Mouse (Mus musculus) heart, postnatal 0 days (tissue): Measurements from ENCODE around the gene Polr2h. TPM values are rescaled to one million over a fixed set of nuclear protein-coding genes. Genes with fewer than 3 reads are reported as not detected.

Source experiments
- ATAC-seq: fragments of 200-750 bp; cut with Nextera tagmentation; 2 replicates; pipeline ENCODE4 v1.8.0; 2017; ENCODE audit warnings: low read depth, moderate number of reproducible peaks, moderate library complexity; ENCODE audit not compliant: insufficient read depth
- DNase-seq: peaks from one replicate; pipeline ENCODE4 v3.0.0-alpha.2; 2016; ENCODE audit warnings: low spot score
- H3K27ac ChIP-seq: fragments of 300-500 bp; sonication (generic); 2 replicates; pipeline ENCODE4 v1.5.1; 2014; ENCODE audit warnings: low read depth, mild to moderate bottlenecking
- H3K27me3 ChIP-seq: fragments of 300-500 bp; sonication (generic); 2 replicates; pipeline ENCODE4 v1.6.1; 2014; ENCODE audit warnings: low read length, mixed read lengths; ENCODE audit not compliant: control insufficient read depth, insufficient read depth
- H3K36me3 ChIP-seq: fragments of 300-500 bp; sonication (generic); replicated peaks from 2 replicates; pipeline ENCODE4 v1.6.1; 2014; ENCODE audit warnings: low read length, mixed read lengths; ENCODE audit not compliant: control insufficient read depth, insufficient read depth
- H3K4me1 ChIP-seq: fragments of 300-500 bp; sonication (generic); 2 replicates; pipeline ENCODE4 v1.6.1; 2014; ENCODE audit warnings: antibody characterized with exemption; ENCODE audit not compliant: control insufficient read depth, insufficient read depth
- H3K4me2 ChIP-seq: fragments of 300-500 bp; sonication (generic); 2 replicates; pipeline ENCODE4 v1.6.1; 2014; ENCODE audit warnings: low read depth, mild to moderate bottlenecking, low read length, moderate library complexity
- H3K4me3 ChIP-seq: fragments of 300-500 bp; sonication (generic); 2 replicates; pipeline ENCODE4 v1.5.1; 2014; ENCODE audit warnings: low read depth, low read length
- H3K9ac ChIP-seq: fragments of 300-500 bp; sonication (generic); replicated peaks from 2 replicates; pipeline ENCODE4 v1.6.1; 2014; ENCODE audit warnings: low read depth, low read length, mixed read lengths
- H3K9me3 ChIP-seq: fragments of 300-500 bp; sonication (generic); replicated peaks from 2 replicates; pipeline ENCODE4 v1.6.1; 2016; ENCODE audit warnings: low read length; ENCODE audit not compliant: control insufficient read depth
- CTCF ChIP-seq: IDR thresholded peaks from 2 replicates; pipeline ENCODE4 v1.5.1; 2016; ENCODE audit warnings: antibody characterized with exemption, control low read depth, low read depth
- EP300 ChIP-seq: IDR thresholded peaks from 2 replicates; pipeline ENCODE4 v1.6.1; 2016; ENCODE audit warnings: antibody characterized with exemption, low read depth
- WGBS: fragments of 180-500 bp; shearing (Covaris S2); extraction: QIAGEN DNeasy Blood & Tissue Kit; methylation state at CpG from one replicate; pipeline ENCODE4 v1.1.7; 2014; 5-methylcytosine and 5-hydroxymethylcytosine counted together
- polyA plus RNA-seq: library from polyadenylated mRNA; unstranded; fragments of >200 nt; fragmentation: Nextera tagmentation; extraction: Ambion mirVana; gene quantifications from 2 replicates; pipeline ENCODE4 v1.2.1, GENCODE M21; 2015
- total RNA-seq: library from RNA; depleted of rRNA; stranded (reverse); fragments of >200 nt; gene quantifications from 2 replicates; pipeline ENCODE4 v1.2.3, GENCODE M21; 2014; ENCODE audit warnings: low replicate concordance

The Polr2h gene
- total and polyA plus RNA-seq, 2 experiments from 2014 or later = 8.6 to 35.7 TPM

DNA sequence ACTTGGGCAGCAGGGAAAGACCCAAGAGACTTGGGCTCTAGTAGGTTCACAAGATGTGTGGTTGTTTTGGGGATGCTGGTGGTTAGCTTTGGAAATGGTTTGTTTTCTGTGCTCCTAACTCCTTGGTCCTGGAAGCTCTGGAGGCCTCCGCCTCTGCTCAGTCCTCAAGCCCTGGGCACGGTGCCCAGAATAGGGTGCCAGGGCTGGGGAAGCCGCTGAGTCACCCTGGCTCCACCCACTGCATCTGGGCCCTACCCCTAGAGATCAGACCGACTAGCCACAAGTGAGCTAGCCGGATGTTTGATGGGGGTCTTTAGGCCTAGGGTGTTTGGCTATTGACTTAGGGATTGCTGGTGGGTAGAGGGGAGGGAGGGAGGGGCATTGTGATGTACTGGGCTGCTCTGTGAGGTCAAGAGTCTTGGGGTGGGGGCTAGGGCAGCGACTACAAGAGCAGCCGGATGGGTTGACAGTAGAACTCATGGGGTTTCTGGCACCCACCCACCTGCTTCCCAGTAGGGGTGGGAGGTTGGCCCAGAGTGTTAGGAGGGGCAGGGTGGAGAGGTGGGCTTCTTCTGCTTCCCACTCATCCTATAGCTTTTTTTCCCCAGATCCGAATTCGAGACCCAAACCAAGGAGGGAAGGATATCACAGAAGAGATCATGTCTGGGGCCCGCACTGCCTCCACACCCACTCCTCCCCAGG lies 39.3 kb upstream of the Polr2h start:
- peak; percentile 78 for ATAC-seq
- Histone ChIP-seq H3K27me3 (no peaks in the 10 kb centered on the region), H3K4me1 (peaks cover 26% of the 10 kb centered on the region)

DNA sequence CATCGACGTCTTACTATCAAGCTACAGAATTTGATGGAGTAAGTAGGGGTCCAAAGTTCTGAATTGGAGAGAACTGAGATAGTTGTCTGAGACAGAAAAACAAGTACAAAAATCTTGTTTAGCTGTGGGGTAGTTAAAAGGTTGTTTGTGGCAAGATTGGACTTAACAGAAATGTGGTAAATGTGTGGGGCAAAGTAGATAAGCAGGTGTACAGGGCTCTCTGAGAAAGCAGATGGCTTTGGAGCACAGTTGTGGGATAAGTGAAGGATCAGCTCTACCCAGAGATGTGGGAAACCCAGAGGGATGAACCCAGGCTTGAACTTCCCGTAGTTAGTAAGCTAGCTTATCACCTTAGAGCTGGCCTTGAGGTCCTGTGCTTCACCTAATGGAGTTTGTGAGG lies 26.7 kb upstream of the Polr2h start:
- WGBS = 74% methylated on average over 3 of the region's 3 CpGs
- ATAC-seq = no peak
- Histone ChIP-seq H3K27me3 (no peaks in the 10 kb centered on the region), H3K4me3 (no peak overlapping the region), H3K4me2 (no peak overlapping the region), H3K4me1 (peaks cover 15% of the 10 kb centered on the region), H3K9me3 (no peaks in the 10 kb centered on the region), H3K27ac (no peak overlapping the region), H3K36me3 (peaks cover 61% of the 10 kb centered on the region), H3K9ac (no peak overlapping the region)
- no peak for DNase-seq
- TF ChIP-seq CTCF (no peak), EP300 (no peak)

More for the DNA sequence above, 39.3 kb upstream of the Polr2h start:
- H3K27ac ChIP-seq = peak overlapping the region; percentile 35; the same call in 1 of the 2 replicates
- H3K9me3 ChIP-seq = no peaks in the 10 kb centered on the region
- TF ChIP-seq CTCF (no peak), EP300 (no peak)
- peak; percentile 67 for DNase-seq
- 48% methylated on average over 10 of the region's 10 CpGs for WGBS
- no peak overlapping the region for H3K4me3 ChIP-seq
- H3K9ac ChIP-seq = no peak overlapping the region
- no peak overlapping the region for H3K4me2 ChIP-seq
- H3K36me3 ChIP-seq = peaks cover 86% of the 10 kb centered on the region

DNA sequence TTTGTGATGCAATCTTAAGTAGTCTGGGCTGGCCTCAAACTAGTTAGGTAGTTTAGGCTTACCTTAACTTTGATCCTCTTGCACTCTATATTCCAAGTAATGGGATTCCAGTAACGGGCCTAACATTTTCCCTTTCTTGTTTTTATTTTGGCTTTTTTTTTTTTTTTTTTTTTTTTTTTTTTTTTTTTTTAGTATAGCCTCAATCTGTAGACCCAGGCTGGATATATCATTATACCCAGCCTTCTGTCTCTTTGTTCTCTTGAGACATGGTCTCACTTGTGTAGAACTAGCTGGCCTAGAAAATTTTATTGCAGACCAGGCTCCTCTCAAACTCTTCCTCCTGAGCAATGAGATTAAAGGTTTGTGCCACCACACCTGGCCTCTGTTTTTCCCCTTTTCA lies 25.8 kb upstream of the Polr2h start:
- peaks cover 52% of the 10 kb centered on the region for H3K36me3 ChIP-seq
- H3K4me1 ChIP-seq = peaks cover 18% of the 10 kb centered on the region
- H3K27ac ChIP-seq = no peak overlapping the region
- H3K9ac ChIP-seq = no peak overlapping the region
- H3K4me2 ChIP-seq = no peak overlapping the region
- DNase-seq (no peak), ATAC-seq (no peak)
- no peak overlapping the region for H3K4me3 ChIP-seq
- H3K27me3 ChIP-seq = no peaks in the 10 kb centered on the region
- no peaks in the 10 kb centered on the region for H3K9me3 ChIP-seq
- 78% methylated on average over 1 of the region's 1 CpGs for WGBS
- TF ChIP-seq CTCF (no peak), EP300 (no peak)

DNA sequence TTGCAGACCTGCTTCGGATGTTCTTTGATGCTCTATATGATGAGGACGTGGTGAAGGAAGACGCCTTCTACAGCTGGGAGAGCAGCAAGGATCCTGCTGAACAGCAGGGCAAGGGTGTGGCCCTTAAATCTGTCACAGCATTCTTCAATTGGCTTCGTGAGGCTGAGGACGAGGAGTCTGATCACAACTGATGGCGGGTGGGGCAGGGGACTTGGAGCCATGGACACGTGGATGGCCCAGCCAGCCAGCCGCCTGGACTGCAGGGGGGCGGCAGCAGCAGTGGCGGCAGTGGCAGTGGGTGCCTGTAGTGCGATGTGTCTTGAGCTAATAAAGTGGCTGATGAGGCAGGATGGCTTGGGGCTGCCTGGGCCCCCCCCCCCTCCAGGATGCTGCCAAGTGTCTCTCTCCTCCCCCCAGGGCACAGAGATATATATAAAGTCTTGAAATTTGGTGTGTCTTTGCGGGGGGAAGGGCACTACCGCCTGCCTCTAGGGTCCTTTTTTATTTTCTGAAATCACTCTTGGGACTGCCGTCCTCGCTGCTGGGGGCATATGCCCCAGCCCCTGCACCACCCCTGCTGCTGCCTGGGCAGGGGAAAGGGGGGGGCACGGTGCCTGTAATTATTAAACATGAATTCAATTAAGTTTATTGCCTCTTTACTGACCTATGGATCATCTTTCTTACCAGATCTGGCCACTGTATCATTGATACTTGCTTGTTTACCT lies 25.1 kb upstream of the Polr2h start:
- Histone ChIP-seq H3K4me1 (peaks cover 18% of the 10 kb centered on the region), H3K4me3 (no peak overlapping the region), H3K36me3 (peaks cover 45% of the 10 kb centered on the region), H3K9me3 (no peaks in the 10 kb centered on the region), H3K27ac (no peak overlapping the region), H3K4me2 (no peak overlapping the region), H3K9ac (no peak overlapping the region), H3K27me3 (no peaks in the 10 kb centered on the region)
- no peak for DNase-seq
- WGBS = 52% methylated on average over 16 of the region's 16 CpGs
- TF ChIP-seq CTCF (no peak), EP300 (no peak)
- ATAC-seq = no peak

DNA sequence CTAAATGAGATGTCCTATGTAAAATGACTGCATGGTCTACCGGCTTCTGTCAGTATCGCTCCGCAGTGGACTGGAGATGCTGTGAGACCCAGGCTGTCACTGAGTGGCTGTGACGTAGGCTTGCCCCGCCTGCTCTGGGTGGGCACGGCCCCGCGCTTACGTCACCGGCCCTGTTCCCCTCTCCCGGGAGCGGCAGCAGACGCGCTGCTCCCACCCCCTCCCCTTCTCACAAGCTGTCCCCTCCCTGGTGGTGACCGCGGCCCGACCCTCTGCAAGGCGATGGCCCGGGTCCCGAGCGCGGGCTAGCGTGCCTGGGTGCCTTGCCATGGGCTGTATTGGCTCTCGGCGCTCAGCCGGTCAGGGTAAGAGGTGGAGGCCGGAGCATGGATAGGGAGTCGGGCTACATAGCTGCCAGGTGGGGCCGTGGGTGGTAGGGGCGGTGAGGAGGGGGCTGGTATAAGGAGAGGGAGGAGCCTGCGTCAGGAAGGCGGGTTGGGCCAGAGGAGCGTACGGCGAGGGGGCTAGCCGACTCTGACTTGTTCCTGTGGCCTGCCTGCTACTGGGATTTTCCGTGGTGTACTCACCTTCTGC lies 24.3 kb upstream of the Polr2h start, which contains the start of gene Fam131a:
Gene Fam131a (plus strand): TSS at position 131 of the 591 bp plus-strand sequence.
- WGBS = 0% methylated on average over 37 of the region's 37 CpGs
- peak; percentile 89 for ATAC-seq
- Histone ChIP-seq H3K9ac (peak within 1 kb of the TSS; percentile 78), H3K4me3 (peak within 1 kb of the TSS; percentile 76), H3K36me3 (peaks cover 37% of the 10 kb centered on the region), H3K27ac (peak within 1 kb of the TSS; percentile 80), H3K9me3 (no peaks in the 10 kb centered on the region), H3K4me1 (peaks cover 18% of the 10 kb centered on the region), H3K4me2 (peak within 1 kb of the TSS; percentile 95), H3K27me3 (no peaks in the 10 kb centered on the region)
- TF ChIP-seq CTCF = no peak
- peak; percentile 33; the same call in 1 of the 2 replicates for TF ChIP-seq EP300
- peak; percentile 87 for DNase-seq
